28 mouse cellular contexts compared by ENCODE assay signal in genomic region chr14:9642628-9643027, GRCm38 (mm10).
A peak's percentile ranks its signal among the peaks of the same experiment; 100 is the strongest.
DNase-seq lines count a peak whose midpoint lies in the region; ATAC-seq and TF ChIP-seq lines count a peak whose summit lies in the region.
"Had no signal": no experiment of that assay in that cellular context is flagged by ENCODE, and none has a peak within 500 bp of the region (broad histone marks: within the 10 kb centered on the region; RNA-seq: fewer than 3 reads in every experiment).

No protein-coding gene starts in this region.

- WGBS in forebrain, embryonic 12.5 days: 64% methylated on average over 6 of the region's 6 CpGs
- 53% methylated on average over 6 of the region's 6 CpGs for WGBS in forebrain, postnatal 0 days
- WGBS in hindbrain, embryonic 13.5 days: 73% methylated on average over 6 of the region's 6 CpGs
- 76% methylated on average over 6 of the region's 6 CpGs for WGBS in hindbrain, embryonic 11.5 days
- WGBS in midbrain, embryonic 13.5 days: 67% methylated on average over 6 of the region's 6 CpGs
- 66% methylated on average over 6 of the region's 6 CpGs for WGBS in midbrain, embryonic 16.5 days
- WGBS in forebrain, embryonic 14.5 days: 49% methylated on average over 6 of the region's 6 CpGs

- no peak overlapping the region for H3K4me3 ChIP-seq in forebrain, embryonic 12.5 days (replicated peaks)
- H3K4me3 ChIP-seq in forebrain, postnatal 0 days (ENCODE audit: low read depth, low read length): no peak overlapping the region
- no peak overlapping the region for H3K4me3 ChIP-seq in hindbrain, embryonic 13.5 days
- no peak overlapping the region for H3K4me3 ChIP-seq in hindbrain, embryonic 11.5 days (ENCODE audit: low read depth, low read length)
- H3K4me3 ChIP-seq in midbrain, embryonic 13.5 days (replicated peaks): no peak overlapping the region
- H3K4me3 ChIP-seq in midbrain, embryonic 16.5 days (ENCODE audit: low read depth, low read length): no peak overlapping the region
- no peak overlapping the region for H3K4me3 ChIP-seq in forebrain, embryonic 14.5 days (ENCODE audit: low read depth, low read length)
- H3K4me3 ChIP-seq: erythroblast, embryonic 14.5 days; hindbrain, embryonic 15.5 days; layer of hippocampus, adult 2 months; left cerebral cortex, adult 2 months; limb, embryonic 12.5 days; liver, embryonic 15.5 days; neural tube, embryonic 12.5 days had no signal

- peak; percentile 45; the same call in 1 of the 2 replicates for ATAC-seq in forebrain, embryonic 12.5 days (ENCODE audit: low FRiP score)
- ATAC-seq in forebrain, postnatal 0 days: no peak
- ATAC-seq in hindbrain, embryonic 13.5 days (ENCODE audit: low FRiP score): 0 out of 2 replicates have a peak, but pooled peaks have one; percentile 26
- ATAC-seq in hindbrain, embryonic 11.5 days (ENCODE audit: low FRiP score): no peak
- peak; percentile 21; the same call in 1 of the 2 replicates for ATAC-seq in midbrain, embryonic 13.5 days
- no peak for ATAC-seq in midbrain, embryonic 16.5 days
- ATAC-seq in forebrain, embryonic 14.5 days: peak; percentile 52
- ATAC-seq: Patski had no signal

- no peak overlapping the region for H3K27ac ChIP-seq in forebrain, embryonic 12.5 days
- no peak overlapping the region for H3K27ac ChIP-seq in forebrain, postnatal 0 days (ENCODE audit: low read depth, low read length)
- no peak overlapping the region for H3K27ac ChIP-seq in hindbrain, embryonic 13.5 days
- H3K27ac ChIP-seq in hindbrain, embryonic 11.5 days (ENCODE audit: low read depth, low read length): no peak overlapping the region
- H3K27ac ChIP-seq in midbrain, embryonic 13.5 days: no peak overlapping the region
- H3K27ac ChIP-seq in midbrain, embryonic 16.5 days (ENCODE audit: low read length): no peak overlapping the region
- H3K27ac ChIP-seq in forebrain, embryonic 14.5 days (ENCODE audit: low read depth, low read length): no peak overlapping the region
- H3K27ac ChIP-seq: hindbrain, embryonic 15.5 days; layer of hippocampus, adult 2 months; left cerebral cortex, adult 2 months; limb, embryonic 12.5 days; liver, embryonic 15.5 days; neural tube, embryonic 12.5 days had no signal

- TF ChIP-seq CTCF in forebrain, postnatal 0 days (IDR thresholded peaks at IDR 0.05; ENCODE audit: low read depth): no peak

- H3K4me1 ChIP-seq in forebrain, embryonic 12.5 days: peaks cover 32% of the 10 kb centered on the region
- H3K4me1 ChIP-seq in forebrain, postnatal 0 days (ENCODE audit: insufficient read depth): peaks cover 10% of the 10 kb centered on the region; the same call in 1 of the 2 replicates
- peaks cover 32% of the 10 kb centered on the region for H3K4me1 ChIP-seq in hindbrain, embryonic 13.5 days (replicated peaks)
- no peaks in the 10 kb centered on the region for H3K4me1 ChIP-seq in hindbrain, embryonic 11.5 days (replicated peaks; ENCODE audit: control insufficient read depth, insufficient read depth, low read length)
- peaks cover 40% of the 10 kb centered on the region for H3K4me1 ChIP-seq in midbrain, embryonic 13.5 days (replicated peaks)
- H3K4me1 ChIP-seq in midbrain, embryonic 16.5 days (ENCODE audit: control insufficient read depth, insufficient read depth, low read length): peaks cover 29% of the 10 kb centered on the region
- H3K4me1 ChIP-seq in forebrain, embryonic 14.5 days (ENCODE audit: control insufficient read depth, insufficient read depth, low read length): peaks cover 13% of the 10 kb centered on the region
- H3K4me1 ChIP-seq: liver, embryonic 15.5 days had no signal

- no peak for DNase-seq in forebrain, postnatal 0 days
- DNase-seq in hindbrain, embryonic 11.5 days (ENCODE audit: low spot score): no peak
- DNase-seq in forebrain, embryonic 14.5 days (ENCODE audit: low spot score): no peak
- no peak for DNase-seq in kidney, adult 8-10 months
- DNase-seq: adrenal gland, postnatal 14 days; cerebellum, adult 11-12 months; cerebellum, adult 9-11 months; embryo, embryonic 11 days; gastrocnemius, postnatal 25 days; heart, adult 18-20 months; heart, postnatal 14 days; kidney, adult 18-20 months; kidney, postnatal 36 days; lung, postnatal 36 days; thymus, adult 2 months; thymus, postnatal 36 days had no signal

- peaks cover 35% of the 10 kb centered on the region for H3K27me3 ChIP-seq in forebrain, embryonic 12.5 days
- no peaks in the 10 kb centered on the region; the same call in 1 of the 2 replicates for H3K27me3 ChIP-seq in forebrain, postnatal 0 days (ENCODE audit: insufficient read depth, low read length)
- no peaks in the 10 kb centered on the region for H3K27me3 ChIP-seq in hindbrain, embryonic 13.5 days
- H3K27me3 ChIP-seq in hindbrain, embryonic 11.5 days (ENCODE audit: control insufficient read depth, insufficient read depth, low read length): no peaks in the 10 kb centered on the region
- H3K27me3 ChIP-seq in midbrain, embryonic 13.5 days: peaks cover 3% of the 10 kb centered on the region
- no peaks in the 10 kb centered on the region for H3K27me3 ChIP-seq in midbrain, embryonic 16.5 days (ENCODE audit: control insufficient read depth, insufficient read depth, low read depth, low read length)
- 0 out of 2 replicates have a peak, but pooled peaks cover 3% of the 10 kb centered on the region for H3K27me3 ChIP-seq in forebrain, embryonic 14.5 days (replicated peaks; ENCODE audit: control insufficient read depth, insufficient read depth, low read length)
- H3K27me3 ChIP-seq: hindbrain, embryonic 15.5 days; limb, embryonic 12.5 days; liver, embryonic 15.5 days; neural tube, embryonic 12.5 days; Patski had no signal

- no peak overlapping the region for H3K4me2 ChIP-seq in forebrain, embryonic 12.5 days
- no peak overlapping the region for H3K4me2 ChIP-seq in forebrain, postnatal 0 days (ENCODE audit: low read depth)
- H3K4me2 ChIP-seq in hindbrain, embryonic 13.5 days: no peak overlapping the region
- H3K4me2 ChIP-seq in hindbrain, embryonic 11.5 days (replicated peaks; ENCODE audit: low read depth, low read length): no peak overlapping the region
- no peak overlapping the region for H3K4me2 ChIP-seq in midbrain, embryonic 13.5 days (replicated peaks)
- no peak overlapping the region for H3K4me2 ChIP-seq in midbrain, embryonic 16.5 days (ENCODE audit: low read length)
- H3K4me2 ChIP-seq in forebrain, embryonic 14.5 days (ENCODE audit: low read length): no peak overlapping the region
- H3K4me2 ChIP-seq: hindbrain, embryonic 15.5 days; limb, embryonic 12.5 days; liver, embryonic 15.5 days; neural tube, embryonic 12.5 days had no signal

- no peaks in the 10 kb centered on the region for H3K9me3 ChIP-seq in forebrain, embryonic 12.5 days
- no peaks in the 10 kb centered on the region for H3K9me3 ChIP-seq in forebrain, postnatal 0 days (ENCODE audit: low read length)
- H3K9me3 ChIP-seq in hindbrain, embryonic 13.5 days: no peaks in the 10 kb centered on the region
- no peaks in the 10 kb centered on the region for H3K9me3 ChIP-seq in hindbrain, embryonic 11.5 days (ENCODE audit: control insufficient read depth, low read length)
- H3K9me3 ChIP-seq in midbrain, embryonic 13.5 days: no peaks in the 10 kb centered on the region
- H3K9me3 ChIP-seq in midbrain, embryonic 16.5 days (replicated peaks; ENCODE audit: control insufficient read depth, low read length, poor library complexity, severe bottlenecking): no peaks in the 10 kb centered on the region
- H3K9me3 ChIP-seq in forebrain, embryonic 14.5 days (replicated peaks; ENCODE audit: control insufficient read depth, low read length): no peaks in the 10 kb centered on the region
- H3K9me3 ChIP-seq: hindbrain, embryonic 15.5 days; limb, embryonic 12.5 days; liver, embryonic 15.5 days; neural tube, embryonic 12.5 days had no signal

- no peaks in the 10 kb centered on the region for H3K36me3 ChIP-seq in forebrain, embryonic 12.5 days (replicated peaks)
- no peaks in the 10 kb centered on the region for H3K36me3 ChIP-seq in forebrain, postnatal 0 days (ENCODE audit: insufficient read depth)
- no peaks in the 10 kb centered on the region for H3K36me3 ChIP-seq in hindbrain, embryonic 13.5 days
- H3K36me3 ChIP-seq in hindbrain, embryonic 11.5 days (ENCODE audit: control insufficient read depth, insufficient read depth, low read length): no peaks in the 10 kb centered on the region
- H3K36me3 ChIP-seq in midbrain, embryonic 13.5 days: no peaks in the 10 kb centered on the region
- H3K36me3 ChIP-seq in midbrain, embryonic 16.5 days (ENCODE audit: control insufficient read depth, insufficient read depth, low read length): no peaks in the 10 kb centered on the region
- H3K36me3 ChIP-seq in forebrain, embryonic 14.5 days (ENCODE audit: control insufficient read depth, insufficient read depth, low read length): no peaks in the 10 kb centered on the region
- H3K36me3 ChIP-seq: hindbrain, embryonic 15.5 days; limb, embryonic 12.5 days; liver, embryonic 15.5 days; neural tube, embryonic 12.5 days had no signal

- no peak overlapping the region for H3K9ac ChIP-seq in forebrain, embryonic 12.5 days
- no peak overlapping the region for H3K9ac ChIP-seq in forebrain, postnatal 0 days
- H3K9ac ChIP-seq in hindbrain, embryonic 13.5 days: no peak overlapping the region
- H3K9ac ChIP-seq in hindbrain, embryonic 11.5 days (ENCODE audit: low read depth, low read length): no peak overlapping the region
- H3K9ac ChIP-seq in midbrain, embryonic 13.5 days (replicated peaks): no peak overlapping the region
- no peak overlapping the region for H3K9ac ChIP-seq in midbrain, embryonic 16.5 days (ENCODE audit: low read depth, low read length)
- no peak overlapping the region for H3K9ac ChIP-seq in forebrain, embryonic 14.5 days (ENCODE audit: low read length)
- H3K9ac ChIP-seq: hindbrain, embryonic 15.5 days; limb, embryonic 12.5 days; liver, embryonic 15.5 days; neural tube, embryonic 12.5 days had no signal

Comparison
In these comparisons a context has a peak if more than half of its experiments do, and no peak if none do; other contexts are left out.
1. ATAC-seq: peak in forebrain, embryonic 12.5 days (single experiment), hindbrain, embryonic 13.5 days (single experiment), midbrain, embryonic 13.5 days (single experiment) and forebrain, embryonic 14.5 days (single experiment); none in forebrain, postnatal 0 days (single experiment), hindbrain, embryonic 11.5 days (single experiment) and midbrain, embryonic 16.5 days (single experiment).